Mouse (Mus musculus) megakaryocyte, embryonic 14.5 days (primary cell): ENCODE measurements around the gene Reln.

Experiments used
- FLI1 ChIP-seq: IDR thresholded peaks from 2 replicates; pipeline ENCODE4 v1.6.1; 2012; ENCODE audit warnings: low read length, inconsistent platforms, mixed read lengths
- GATA1 ChIP-seq: IDR thresholded peaks from 3 replicates; pipeline ENCODE4 v1.6.1; 2012; ENCODE audit warnings: mixed read lengths, low read length, inconsistent platforms, borderline replicate concordance

DNA sequence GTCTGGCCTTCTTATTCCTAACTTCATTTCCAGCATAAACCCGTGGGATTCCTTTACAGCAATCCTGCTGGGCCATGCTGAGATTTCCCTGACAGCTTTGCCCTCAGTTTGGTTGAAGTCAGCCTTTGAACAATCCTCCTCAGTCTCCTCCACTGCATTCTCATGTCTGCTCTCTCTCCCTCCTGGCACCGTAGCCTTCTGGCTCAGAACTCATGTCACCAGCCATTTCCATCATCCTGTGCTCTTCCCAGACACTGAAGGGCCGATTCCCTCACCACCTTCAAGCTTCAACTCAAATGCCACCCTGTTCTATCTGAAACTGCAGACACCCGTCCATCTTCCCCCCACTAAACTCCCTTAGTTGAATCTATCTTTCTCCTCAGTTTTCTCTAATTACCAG lies 53.1 kb downstream of the Reln start:
- TF ChIP-seq FLI1 (no peak), GATA1 (no peak)
